Mouse (Mus musculus): ENCODE results near the gene Tex36.

The Tex36 gene

GRCm38 (mm10) chr7:133583216-133583615 lies 18.7 kb downstream of the Tex36 start:
- DNase-seq = no peak

- no peak for DNase-seq
Observed at GRCm38 (mm10) chr7:133580296-133580640, 21.7 kb downstream of the Tex36 start.

GRCm38 (mm10) chr7:133579491-133580295 lies 22.3 kb downstream of the Tex36 start:
- DNase-seq = no peak

- DNase-seq = no peak
Observed at GRCm38 (mm10) chr7:133576825-133577224, 25.1 kb downstream of the Tex36 start.

GRCm38 (mm10) chr7:133576281-133576680 lies 25.7 kb downstream of the Tex36 start:
- DNase-seq = no peak

- no peak for DNase-seq
Observed at GRCm38 (mm10) chr7:133571927-133572326, 30.0 kb downstream of the Tex36 start.

- DNase-seq = no peak
Observed at GRCm38 (mm10) chr7:133569194-133569880, 32.6 kb downstream of the Tex36 start.

GRCm38 (mm10) chr7:133564600-133564999 lies 37.4 kb downstream of the Tex36 start:
- no peak for DNase-seq

GRCm38 (mm10) chr7:133563175-133563824 lies 38.7 kb downstream of the Tex36 start:
- no peak for DNase-seq

GRCm38 (mm10) chr7:133555786-133556492 lies 46.0 kb downstream of the Tex36 start:
- DNase-seq = peak; percentile 5

- DNase-seq = no peak
Observed at GRCm38 (mm10) chr7:133552306-133552991, 49.5 kb downstream of the Tex36 start.

- no peak for DNase-seq
Observed at GRCm38 (mm10) chr7:133551000-133551399, 51.0 kb downstream of the Tex36 start.

- no peak for DNase-seq
Observed at GRCm38 (mm10) chr7:133548434-133548833, 53.5 kb downstream of the Tex36 start.

GRCm38 (mm10) chr7:133545631-133546030 lies 56.3 kb downstream of the Tex36 start:
- DNase-seq = no peak

- DNase-seq = no peak
Observed at GRCm38 (mm10) chr7:133544966-133545365, 57.0 kb downstream of the Tex36 start.

GRCm38 (mm10) chr7:133543131-133543530 lies 58.8 kb downstream of the Tex36 start:
- no peak for DNase-seq

- no peak for DNase-seq
Observed at GRCm38 (mm10) chr7:133537366-133537765, 64.6 kb downstream of the Tex36 start.

All from lung, postnatal 14 days (tissue).